Mouse (Mus musculus): ENCODE measurements around the gene Maml3.

Gene Maml3

DNA sequence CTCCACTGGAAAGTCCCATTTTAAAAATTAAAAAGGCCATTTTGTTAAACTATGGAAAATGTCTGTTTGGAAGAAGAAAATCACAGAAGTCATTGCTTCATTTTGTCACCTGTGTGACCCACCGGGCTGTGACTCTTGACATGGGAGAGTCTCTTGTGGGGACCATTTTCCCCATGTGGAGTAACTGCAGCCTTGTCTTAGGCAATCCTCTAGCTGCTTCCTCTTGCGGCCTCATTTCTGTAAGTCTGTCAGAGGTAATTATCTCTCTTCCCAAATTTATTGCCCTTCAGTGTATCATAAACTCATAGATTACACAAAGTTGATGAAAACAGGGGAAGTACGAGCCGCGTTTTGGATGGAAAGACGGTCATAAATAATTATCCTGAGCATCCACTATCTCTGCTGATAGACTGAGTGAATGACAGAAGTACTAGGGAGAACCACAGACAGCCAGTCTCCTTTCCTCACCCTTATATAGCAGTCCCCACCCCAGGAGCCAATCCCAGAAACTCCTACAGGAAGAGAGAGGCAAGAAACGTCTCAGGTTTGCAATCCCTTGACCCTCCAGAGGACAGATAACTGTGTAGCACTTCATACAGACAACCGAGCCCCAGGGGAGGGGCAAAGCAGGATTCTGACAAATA, 14.5 kb downstream of the Maml3 start:
- no peak for DNase-seq (ENCODE audit: low spot score in 2 of 2)

DNA sequence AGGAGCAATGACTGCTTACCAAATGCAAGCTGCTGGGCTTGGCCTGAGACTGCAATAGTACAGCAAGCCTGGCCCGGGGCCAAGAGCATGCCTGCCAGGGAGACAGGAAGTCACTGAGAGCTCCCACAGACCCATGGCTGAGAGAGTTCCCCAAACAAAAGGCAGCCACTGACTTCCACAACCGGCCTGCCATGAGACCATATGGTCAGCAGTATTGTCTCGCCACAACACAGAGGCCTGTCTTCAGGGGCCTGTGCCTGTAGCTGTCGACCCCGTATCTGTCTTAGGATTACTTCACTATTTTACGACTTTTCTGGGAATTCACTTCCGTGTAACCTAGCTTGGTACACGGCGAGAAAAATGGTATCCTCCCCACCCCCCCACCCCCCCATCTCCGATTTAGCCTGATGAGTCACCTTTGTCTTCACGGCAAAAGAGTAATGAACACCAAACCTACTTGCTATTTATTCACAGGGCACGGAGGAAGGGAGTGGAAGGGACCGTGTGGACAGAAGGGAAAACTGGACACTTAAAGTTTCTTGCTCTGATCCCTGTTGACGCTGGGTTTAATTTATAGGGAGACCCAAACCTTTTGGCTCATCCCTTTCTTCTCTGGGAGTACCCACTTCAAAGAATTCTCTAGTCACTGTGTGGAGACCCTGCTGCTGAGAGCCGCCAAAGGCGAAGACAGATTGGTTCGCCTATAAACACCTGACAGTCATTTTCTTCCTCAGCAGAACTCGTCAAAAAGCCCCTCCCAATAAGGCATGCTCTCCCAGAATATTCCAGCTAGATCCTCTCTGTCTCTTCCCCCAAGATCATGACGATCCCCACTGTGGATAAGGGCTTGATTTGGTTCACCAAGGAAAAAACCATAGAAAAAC, 16.2 kb downstream of the Maml3 start:
- DNase-seq (ENCODE audit: low spot score in 2 of 2) = peak; percentile 55 to 86

DNA sequence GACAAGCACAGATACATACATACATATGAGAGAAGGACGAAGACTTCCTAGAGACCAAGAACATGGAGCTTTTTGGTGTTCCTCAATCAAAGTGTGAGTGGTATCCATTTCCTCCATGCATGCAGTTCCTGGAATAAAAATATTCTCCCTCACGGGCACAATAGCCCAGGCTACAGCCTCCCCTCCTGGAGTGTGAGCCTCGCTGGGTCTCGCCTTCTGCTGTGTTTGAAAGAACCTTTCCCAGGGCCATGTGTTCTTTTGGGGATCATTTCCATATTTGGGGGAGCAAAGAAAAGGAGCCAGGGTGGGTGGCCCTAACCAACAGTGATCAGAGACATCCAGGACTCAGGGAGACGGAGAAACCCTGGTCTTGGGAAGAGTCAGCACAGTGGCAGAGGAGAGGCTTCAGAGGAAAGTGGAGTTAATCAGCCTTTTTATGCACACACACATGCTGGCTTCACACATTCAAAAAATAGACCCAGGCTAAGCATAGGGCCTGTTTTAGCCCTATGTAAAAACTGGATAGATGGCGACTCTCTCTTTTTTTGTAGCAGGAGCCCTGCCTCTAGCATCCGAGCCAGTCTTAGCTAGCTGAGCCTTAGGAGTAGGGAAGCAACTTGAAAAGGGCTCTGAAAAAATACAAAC, 17.1 kb downstream of the Maml3 start:
- DNase-seq (ENCODE audit: low spot score in 2 of 2) = no peak

DNA sequence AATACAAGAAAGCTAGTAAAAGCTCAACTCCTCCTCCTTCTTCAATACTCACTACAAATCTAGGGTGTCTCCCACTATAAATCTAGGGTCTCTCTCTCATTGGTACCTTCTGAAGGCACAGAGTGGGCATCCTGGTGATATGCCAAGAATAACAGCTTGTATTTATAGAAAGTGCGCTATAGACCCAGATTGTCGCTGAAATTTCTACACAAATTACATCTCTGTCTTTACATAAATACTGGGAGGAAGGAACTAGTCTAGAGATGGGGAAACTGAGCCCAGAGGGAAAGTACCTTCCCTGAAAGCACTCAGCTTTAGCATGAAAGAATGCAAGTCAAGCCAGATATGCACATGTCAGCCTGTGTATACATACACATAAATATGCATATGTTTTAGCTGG, 26.1 kb downstream of the Maml3 start:
- no peak for DNase-seq (ENCODE audit: low spot score in 2 of 2)

DNA sequence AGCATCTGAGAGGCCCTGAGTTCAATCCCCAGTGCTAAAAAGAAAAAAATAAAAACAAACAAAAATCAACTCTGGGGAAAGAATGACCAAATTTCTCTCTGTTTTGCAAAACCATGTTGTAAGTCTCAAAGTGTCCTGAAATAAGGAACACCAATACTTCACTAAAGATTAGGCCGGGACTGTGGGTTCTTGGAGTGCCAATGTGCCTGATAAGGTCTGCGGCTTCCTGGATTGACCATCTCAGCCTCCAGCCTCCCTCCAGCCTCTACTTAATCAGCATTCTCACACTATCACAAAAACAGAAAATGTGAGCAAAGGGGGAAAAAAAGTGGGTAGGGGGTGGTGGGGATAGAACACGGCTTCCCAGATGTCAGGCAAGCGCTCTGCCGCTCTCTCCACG, 30.9 kb downstream of the Maml3 start:
- no peak for DNase-seq (ENCODE audit: low spot score in 2 of 2)

DNA sequence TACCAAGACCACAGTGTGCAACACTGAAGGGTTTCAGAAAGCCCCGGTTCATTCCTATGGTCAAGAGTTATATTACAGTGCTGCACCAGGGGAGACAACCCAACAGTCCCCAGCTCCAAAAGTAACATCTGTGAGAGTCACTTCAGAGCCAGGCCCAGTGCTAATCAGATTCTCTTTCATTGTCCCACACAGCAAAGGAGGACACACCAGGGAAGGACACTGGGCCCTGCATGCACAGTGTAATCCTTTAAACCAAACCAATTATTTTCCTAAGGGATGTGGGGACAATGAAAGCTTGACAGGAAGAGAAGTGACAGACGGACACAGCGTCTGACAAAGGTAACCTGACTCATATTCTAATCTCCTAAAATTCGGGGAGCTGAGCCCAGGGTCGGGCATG, 32.9 kb downstream of the Maml3 start:
- DNase-seq (ENCODE audit: low spot score in 2 of 2) = no peak

DNA sequence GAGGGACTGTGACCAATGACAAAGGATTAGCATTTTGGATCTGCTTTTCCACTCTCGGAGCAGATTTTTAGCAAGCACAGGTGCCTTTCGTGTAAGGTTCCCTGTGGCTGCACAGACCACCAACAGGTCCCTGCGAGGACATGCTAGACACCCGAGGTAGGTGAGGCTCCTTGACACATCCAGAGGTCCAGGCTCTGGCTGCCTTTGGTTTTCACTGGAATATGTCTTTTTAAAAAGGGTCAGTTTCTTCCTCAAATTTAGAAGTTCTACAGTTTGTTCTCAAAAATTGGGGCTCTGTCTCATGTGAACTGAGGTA, 34.8 kb downstream of the Maml3 start:
- no peak for DNase-seq (ENCODE audit: low spot score in 2 of 2)

DNA sequence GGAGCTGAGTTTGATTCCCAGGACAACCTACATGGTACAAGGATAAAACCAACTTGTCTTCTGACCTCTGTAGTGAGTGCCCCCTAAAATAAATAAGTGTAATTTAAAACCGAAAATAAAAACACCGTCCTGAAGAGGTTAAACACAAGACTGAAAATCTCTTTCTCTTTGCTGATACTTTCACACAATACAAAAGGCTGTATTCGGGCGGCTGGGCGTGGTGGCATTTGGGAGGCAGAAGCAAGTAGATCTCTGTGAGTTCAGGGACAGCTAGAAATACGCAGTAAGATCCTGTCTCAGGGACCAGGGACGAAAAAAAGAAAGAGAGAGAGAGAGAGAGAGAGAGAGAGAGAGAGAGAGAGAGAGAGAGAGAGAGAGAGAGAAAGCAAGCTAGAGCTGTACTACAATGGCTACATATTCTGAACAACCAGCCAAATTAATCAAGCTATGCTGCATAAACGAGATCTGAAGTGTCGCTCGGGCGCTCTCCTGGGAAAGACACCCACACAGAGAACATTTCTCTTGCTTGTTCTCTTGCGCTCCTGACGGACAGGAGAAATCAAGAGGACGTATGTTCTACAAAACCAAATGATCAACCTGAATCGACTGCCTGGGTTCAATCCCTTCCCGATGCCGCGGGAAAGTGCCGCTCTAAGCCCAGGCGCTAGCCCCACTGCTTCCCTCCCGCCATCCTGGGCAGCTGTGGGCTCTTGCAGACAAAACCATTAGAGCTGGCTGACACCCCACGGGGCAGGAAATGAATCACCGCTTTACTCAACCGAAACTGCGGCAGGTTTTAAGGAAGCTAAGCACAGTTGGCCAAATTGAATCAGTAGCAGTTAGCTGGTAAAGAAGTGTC, 35.3 kb downstream of the Maml3 start:
- DNase-seq (ENCODE audit: low spot score in 2 of 2) = peak; percentile 44 to 72

DNA sequence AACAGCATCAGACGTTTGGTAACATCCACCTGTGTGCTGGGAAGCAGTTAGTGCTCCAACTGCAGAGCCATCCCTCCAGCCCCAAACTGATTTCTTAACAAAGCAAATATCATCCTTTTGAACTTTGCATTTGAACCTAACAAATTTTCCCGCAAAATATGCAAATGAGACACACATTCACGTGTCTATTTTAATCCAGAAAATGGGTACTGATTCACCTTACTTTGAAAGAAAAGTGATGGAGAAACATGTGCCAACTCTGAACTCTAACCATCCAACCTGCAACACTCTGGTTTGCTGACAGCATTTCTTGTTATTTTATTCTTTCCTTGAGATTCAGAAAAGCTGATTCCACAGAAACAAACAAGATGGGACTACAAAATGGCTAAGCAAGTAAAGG, 36.0 kb downstream of the Maml3 start:
- no peak for DNase-seq (ENCODE audit: low spot score in 2 of 2)

DNA sequence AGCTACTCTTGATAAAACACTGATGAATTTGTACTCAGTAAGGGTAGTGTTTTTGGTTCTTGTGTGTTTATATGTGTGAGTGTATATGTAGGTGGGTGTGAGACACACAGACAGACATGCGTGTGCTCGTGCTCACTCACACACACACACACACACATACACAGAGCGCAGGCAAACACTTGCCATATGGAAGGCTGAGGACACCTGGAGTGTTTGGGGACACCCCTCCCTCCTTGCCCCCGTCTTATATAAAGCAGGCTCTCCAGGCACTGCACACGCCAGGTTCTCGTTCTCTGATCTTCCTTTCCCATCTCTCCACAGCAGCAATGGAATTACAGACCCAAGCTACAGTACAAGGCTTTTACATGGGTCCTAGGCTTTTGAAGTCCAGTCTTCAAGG, 37.7 kb downstream of the Maml3 start:
- no peak for DNase-seq (ENCODE audit: low spot score in 2 of 2)

DNA sequence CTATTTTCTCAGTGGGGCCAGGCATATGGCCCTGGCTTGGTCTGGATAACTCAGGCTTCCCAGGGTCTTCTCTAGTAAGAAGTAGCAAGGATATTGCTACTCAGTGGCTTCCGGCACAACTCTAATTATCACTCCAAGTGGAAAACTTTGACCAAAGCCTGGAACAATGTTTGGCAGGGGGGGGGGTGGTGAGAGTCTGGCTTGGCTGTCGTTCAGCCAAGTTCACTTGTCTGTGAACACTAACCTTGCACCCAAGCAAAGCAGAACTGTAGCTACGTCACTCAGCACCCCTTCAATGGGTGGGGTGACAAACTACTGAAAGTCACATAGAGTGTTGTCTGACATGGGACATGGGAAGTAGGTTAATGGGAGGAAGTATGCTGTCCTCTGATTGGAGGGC, 38.7 kb downstream of the Maml3 start:
- DNase-seq (ENCODE audit: low spot score in 2 of 2) = no peak

DNA sequence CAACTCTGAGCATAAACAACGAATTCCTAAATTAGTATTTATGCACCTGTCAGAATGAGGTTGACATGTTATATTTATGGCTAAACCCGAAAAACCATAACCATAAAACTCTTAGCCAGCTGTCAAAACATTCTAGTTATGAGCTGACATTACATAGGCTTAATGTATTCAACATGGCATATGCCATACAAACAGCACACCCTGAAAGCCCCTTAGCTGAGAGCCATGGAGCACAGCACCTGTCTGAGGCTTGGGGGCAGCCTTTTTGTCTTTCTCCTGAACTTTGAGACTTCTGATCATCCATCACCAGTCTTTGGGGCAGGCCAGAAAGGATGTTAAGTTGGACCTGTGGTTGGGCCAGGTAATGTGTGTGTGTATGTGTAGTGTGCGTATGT, 41.6 kb downstream of the Maml3 start:
- no peak for DNase-seq (ENCODE audit: low spot score in 2 of 2)

DNA sequence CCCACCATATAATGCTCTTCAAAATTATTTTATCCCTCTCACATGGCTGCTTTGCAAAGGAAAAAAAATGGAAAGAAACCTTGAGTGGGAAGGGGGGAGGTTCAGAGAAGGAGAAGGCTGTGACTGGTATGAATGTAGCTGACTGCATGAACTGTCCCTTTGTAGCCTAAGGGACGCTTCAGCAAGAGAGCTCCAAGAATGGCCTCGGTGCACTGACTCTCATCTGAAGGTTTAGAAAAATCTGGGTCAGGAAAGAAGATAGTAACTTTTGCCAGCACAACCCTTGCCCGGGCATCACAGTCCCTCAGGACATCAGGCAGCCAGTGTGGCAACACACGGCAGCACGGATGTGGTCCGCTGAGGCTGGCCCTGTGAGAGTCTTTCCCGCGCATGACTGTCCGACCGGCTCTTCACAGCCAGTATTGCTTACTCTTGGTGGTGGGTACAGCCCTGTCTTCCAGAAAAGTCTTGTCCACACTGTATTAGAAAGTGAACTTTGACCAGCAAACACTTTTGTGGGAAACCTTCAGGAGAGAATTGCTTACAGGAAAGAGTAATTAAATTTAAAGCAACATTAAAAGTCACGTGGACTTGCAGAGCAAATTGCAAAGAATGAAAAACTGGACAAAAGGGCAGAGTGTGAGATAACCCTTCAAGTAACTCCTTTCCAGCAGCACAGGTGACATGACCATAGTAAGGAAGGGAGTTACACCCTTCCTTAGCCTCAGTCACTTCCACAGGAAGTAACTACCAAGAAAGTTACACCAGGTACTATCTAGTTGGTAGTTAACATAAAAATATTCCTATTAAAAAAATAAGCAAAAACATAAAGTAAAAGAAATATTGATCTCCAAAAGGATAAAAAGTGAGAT, 42.3 kb downstream of the Maml3 start:
- DNase-seq (ENCODE audit: low spot score in 2 of 2) = no peak

DNA sequence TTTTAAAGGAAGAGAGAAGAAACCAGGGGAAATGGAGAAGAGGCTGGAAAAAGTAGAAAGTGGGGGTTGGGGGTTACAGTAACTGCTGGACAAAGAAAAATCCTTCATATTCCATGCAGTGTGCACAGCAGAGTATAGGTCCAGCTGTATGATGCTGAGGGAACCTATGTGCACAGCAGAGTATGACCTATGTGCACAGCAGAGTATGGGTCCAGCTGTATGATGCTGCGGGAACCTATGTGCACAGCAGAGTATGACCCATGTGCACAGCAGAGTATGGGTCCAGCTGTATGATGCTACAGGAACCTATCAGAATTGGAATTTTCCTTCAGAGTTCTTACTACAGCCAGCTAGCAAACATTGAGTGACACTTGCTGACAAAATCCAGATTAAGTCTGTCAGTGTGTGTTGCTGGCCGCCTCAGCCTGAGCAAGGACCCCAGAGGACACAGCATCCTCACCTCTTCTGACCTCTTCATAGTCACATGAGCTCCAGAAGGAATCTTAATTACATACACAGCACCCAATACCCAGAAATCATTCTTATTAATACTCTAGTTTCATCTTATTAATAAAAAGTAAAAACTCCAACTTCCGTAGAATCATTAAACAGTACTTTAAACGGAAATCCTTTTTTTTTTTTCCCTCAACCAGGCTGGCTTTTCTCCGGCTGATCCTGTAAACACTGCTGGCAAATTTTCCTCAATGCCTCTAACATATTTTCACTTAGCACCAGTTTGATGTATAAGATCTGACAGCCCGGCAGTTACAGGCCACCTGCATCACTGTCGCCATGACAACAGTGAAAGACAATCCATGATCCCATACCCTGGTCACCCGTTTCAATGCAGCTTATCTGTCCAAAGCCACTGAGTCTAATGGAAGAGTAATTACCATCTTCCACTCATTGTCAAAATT, 43.1 kb downstream of the Maml3 start:
- DNase-seq (ENCODE audit: low spot score in 2 of 2) = no peak

DNA sequence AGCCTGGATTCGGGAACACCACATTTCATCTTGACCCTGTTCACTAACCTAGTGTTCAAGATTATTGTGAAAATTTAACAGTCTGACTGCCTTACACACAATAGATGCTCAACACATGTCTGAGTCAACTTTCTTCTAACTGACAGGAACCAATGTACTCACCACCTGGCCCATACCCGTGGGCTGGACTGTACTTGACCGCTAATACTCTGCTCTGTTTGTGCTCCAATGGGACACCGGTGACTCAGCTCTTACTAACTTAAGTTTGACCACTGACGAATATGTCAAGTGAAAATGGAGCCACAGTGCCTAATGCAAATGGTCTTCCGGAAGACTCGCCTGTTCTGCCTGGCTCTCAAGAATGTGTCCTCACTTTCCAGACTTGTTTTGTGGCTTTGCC, 44.0 kb downstream of the Maml3 start:
- no peak for DNase-seq (ENCODE audit: low spot score in 2 of 2)

DNA sequence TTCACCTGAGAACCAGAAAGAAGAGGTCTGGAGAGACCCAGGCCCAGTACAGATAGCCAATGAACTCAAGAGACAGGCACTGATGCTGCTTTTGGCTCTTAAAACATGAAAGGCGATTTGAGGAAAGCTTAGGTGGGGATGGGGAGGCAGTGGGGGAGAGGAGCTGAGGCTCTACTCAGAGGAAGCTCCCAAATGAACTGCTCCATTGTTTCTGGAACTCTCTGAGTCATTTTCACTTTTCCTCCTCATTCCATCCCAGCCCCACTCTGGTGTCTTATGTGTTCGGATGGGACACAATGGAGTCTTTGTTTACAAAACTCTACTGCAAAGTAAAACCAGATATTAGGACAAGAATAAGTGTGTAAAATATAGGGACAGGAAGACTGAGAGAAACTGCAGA, 53.1 kb downstream of the Maml3 start:
- no peak for DNase-seq (ENCODE audit: low spot score in 2 of 2)

DNA sequence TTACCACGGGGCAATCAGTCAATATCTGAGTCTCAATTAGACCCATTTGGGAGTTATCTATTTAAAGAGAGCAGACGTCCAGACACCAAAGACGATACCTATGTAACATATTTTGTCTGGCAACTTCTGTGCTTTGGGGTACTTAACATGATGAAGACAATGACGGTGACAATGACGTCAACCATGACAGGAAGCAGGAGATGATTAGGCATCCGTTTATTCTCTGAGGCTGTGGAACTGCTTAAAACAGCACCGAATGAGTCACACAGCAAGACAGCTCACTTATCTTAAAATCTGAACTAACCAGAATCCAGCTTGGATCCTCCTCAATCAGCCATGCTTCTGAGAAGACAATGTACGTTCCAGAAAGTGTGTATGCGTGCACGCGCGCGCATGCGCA, 56.8 kb downstream of the Maml3 start:
- DNase-seq (ENCODE audit: low spot score in 2 of 2) = no peak

DNA sequence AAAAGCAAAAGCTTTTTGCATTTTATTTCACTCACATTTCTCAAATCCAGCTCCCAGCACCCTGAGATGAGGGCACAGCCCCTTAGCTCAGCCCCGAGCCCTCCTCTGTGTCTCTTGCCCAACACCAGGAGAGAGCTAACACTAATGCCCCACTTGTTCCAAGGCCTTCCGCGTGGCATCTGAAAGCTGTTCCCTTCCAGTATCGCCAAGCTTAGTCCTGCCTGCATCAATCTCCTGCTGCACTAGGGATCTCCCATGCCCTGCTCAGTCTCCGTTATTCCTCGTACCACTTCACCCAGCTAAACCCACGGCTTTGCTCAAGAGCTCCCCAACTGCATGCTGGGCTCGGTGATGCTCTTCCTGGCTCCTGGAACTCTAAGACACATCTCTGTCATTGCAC, 57.3 kb downstream of the Maml3 start:
- DNase-seq (ENCODE audit: low spot score in 2 of 2) = no peak

DNA sequence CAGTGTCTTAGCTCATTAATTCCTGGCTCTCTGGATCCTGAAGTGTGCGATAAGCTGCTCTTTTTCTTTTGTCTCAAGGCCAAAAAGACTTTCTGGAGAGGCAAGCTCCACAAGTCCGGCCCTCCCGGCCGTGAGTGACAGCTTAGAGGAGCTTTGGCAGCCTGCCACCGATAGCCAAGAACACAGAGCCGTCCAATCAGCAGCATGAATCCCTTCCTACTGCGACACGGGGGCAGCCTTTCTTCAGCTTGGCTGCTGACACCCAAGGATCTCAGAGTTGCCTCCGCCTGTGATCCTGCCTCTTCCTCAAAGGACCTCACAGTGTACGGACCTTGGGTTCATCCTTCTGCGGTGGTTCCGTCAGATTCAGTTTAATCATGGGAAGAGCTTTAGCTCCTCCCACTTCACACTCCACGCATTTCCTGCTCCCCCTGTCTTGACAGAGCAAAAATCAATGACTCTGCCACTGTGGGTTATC, 57.9 kb downstream of the Maml3 start:
- DNase-seq (ENCODE audit: low spot score in 2 of 2) = peak; percentile 48 to 84
